Mouse (Mus musculus) CH12.LX (cell line): Measurements from ENCODE around the gene 4931406P16Rik.

Experiments
- CTCF ChIP-seq, 2 experiments: IDR thresholded peaks in 1 of 2; conservative IDR thresholded peaks in 1 of 2; 2 replicates each; pipeline ENCODE4 v1.5.1; 2011 to 2012; ENCODE audit warnings: low read depth in 2 of 2, low read length in 2 of 2, improper control_type of control experiment in 1 of 2, inconsistent platforms in 1 of 2, mild to moderate bottlenecking in 1 of 2, moderate library complexity in 1 of 2
- HCFC1 ChIP-seq: IDR thresholded peaks from 2 replicates; pipeline ENCODE4 v1.6.1; 2012; ENCODE audit warnings: low read depth, mild to moderate bottlenecking, inconsistent platforms, low read length, improper control_type of control experiment
- IRF4 ChIP-seq: IDR thresholded peaks from 2 replicates; pipeline ENCODE4 v1.6.1; 2014; ENCODE audit warnings: low read depth, mild to moderate bottlenecking, inconsistent platforms, low read length, improper control_type of control experiment
- JUND ChIP-seq: conservative IDR thresholded peaks from 2 replicates; pipeline ENCODE4 v1.6.1; 2011; ENCODE audit warnings: low read depth, low read length, improper control_type of control experiment
- KAT2A ChIP-seq: IDR thresholded peaks from 2 replicates; pipeline ENCODE4 v1.6.1; 2012; ENCODE audit warnings: low read length, improper control_type of control experiment, inconsistent platforms; ENCODE audit not compliant: insufficient replicate concordance
- MAX ChIP-seq: IDR thresholded peaks from 2 replicates; pipeline ENCODE4 v1.6.1; 2011; ENCODE audit warnings: low read length, improper control_type of control experiment
- RAD21 ChIP-seq: IDR thresholded peaks from 2 replicates; pipeline ENCODE4 v1.6.1; 2011; ENCODE audit warnings: low read depth, mild to moderate bottlenecking, low read length, improper control_type of control experiment, moderate library complexity
- USF1 ChIP-seq: IDR thresholded peaks from 2 replicates; pipeline ENCODE4 v1.6.1; 2014; ENCODE audit warnings: low read depth, mild to moderate bottlenecking, inconsistent platforms, low read length, improper control_type of control experiment
- USF2 ChIP-seq: conservative IDR thresholded peaks from 2 replicates; pipeline ENCODE4 v1.6.1; 2011; ENCODE audit warnings: low read depth, low read length, improper control_type of control experiment

DNA sequence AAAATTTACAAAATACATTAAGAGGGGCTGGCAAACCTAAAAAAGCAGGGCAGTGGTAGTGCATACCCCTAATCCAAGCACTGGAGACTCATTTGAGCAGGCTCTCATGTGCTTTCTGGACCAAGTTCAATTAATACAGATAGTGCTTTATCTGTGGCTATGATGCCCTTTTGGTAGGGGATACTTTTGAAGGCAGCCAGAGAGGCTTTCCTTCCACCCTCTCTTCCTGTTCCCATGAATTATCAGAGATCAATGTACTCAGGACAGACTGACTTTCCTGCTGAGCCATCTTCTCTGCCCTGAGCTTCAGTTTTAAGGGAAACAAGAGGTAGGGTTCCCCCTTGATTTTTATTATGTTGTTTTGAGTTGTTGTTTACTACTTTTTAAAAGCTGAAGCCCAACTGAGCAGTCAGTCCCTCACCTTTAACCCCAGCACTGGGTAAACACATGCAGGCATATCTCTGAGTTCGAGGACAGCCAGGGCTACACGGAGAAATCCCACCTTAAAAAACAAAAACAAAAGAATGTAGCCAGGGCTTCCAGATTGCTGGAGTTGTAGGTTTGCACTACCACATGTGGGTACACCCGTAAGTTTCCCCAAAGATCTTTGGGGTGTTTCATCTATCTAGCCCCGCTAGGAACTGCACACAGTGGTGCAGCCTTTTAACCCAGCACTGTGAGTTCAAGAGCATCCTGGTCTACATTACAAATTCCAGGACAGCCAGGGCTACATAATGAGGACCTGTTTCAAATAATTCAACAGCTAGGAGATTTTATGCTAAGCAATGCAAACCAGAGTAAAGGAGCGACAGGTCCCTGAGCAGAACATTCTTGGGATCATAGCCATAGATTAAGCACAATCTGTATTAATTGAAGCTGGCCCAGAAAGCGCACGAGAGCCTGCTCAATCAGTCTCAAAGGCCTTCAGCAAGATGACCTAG is 80.3 kb downstream of the 4931406P16Rik start:
- TF ChIP-seq CTCF (conservative IDR thresholded peaks at IDR 0.05 in 1 of 2, IDR thresholded peaks at IDR 0.05 in 1 of 2; ENCODE audit: low read depth in 2 of 2, low read length in 2 of 2) (no peak), IRF4 (no peak), RAD21 (no peak), KAT2A (no peak), USF2 (no peak), MAX (0 out of 2 replicates have a peak, but pooled peaks have one; percentile 34), USF1 (no peak), JUND (no peak), HCFC1 (no peak)
